Mouse (Mus musculus) erythroblast, embryonic 14.5 days (primary cell): ENCODE data around the gene Hsdl1. TPM values are rescaled to one million over a fixed set of nuclear protein-coding genes. Genes with fewer than 3 reads are reported as not detected.

Experiments used
- H3K27me3 ChIP-seq: 2 replicates; pipeline ENCODE4 v1.6.1; 2012; ENCODE audit warnings: inconsistent platforms; ENCODE audit not compliant: control insufficient read depth
- H3K36me3 ChIP-seq: 2 replicates; pipeline ENCODE4 v1.6.1; 2012; ENCODE audit warnings: mild to moderate bottlenecking, inconsistent platforms; ENCODE audit not compliant: control insufficient read depth
- H3K4me1 ChIP-seq: 2 replicates; pipeline ENCODE4 v1.6.1; 2012; ENCODE audit warnings: inconsistent platforms; ENCODE audit not compliant: control insufficient read depth
- H3K4me3 ChIP-seq: replicated peaks from 2 replicates; pipeline ENCODE3; 2012; ENCODE audit warnings: moderate library complexity, mild to moderate bottlenecking, inconsistent platforms
- H3K9me3 ChIP-seq: 2 replicates; pipeline ENCODE4 v1.6.1; 2012; ENCODE audit warnings: low read length, inconsistent platforms, mixed read lengths; ENCODE audit not compliant: control insufficient read depth
- GATA1 ChIP-seq: IDR thresholded peaks from 2 replicates; pipeline ENCODE4 v1.6.1; 2012; ENCODE audit warnings: low read length, inconsistent platforms, mixed read lengths
- TAL1 ChIP-seq: IDR thresholded peaks from 3 replicates; pipeline ENCODE4 v1.6.1; 2012; ENCODE audit warnings: low read length, inconsistent platforms, mixed read lengths
- polyA plus RNA-seq: library from polyadenylated mRNA; stranded (reverse); fragments of >175 nt; gene quantifications from 2 replicates; pipeline ENCODE4 v1.2.3, GENCODE M21; 2012

The Hsdl1 gene
- polyA plus RNA-seq, 1 experiment: 1.4 TPM

DNA sequence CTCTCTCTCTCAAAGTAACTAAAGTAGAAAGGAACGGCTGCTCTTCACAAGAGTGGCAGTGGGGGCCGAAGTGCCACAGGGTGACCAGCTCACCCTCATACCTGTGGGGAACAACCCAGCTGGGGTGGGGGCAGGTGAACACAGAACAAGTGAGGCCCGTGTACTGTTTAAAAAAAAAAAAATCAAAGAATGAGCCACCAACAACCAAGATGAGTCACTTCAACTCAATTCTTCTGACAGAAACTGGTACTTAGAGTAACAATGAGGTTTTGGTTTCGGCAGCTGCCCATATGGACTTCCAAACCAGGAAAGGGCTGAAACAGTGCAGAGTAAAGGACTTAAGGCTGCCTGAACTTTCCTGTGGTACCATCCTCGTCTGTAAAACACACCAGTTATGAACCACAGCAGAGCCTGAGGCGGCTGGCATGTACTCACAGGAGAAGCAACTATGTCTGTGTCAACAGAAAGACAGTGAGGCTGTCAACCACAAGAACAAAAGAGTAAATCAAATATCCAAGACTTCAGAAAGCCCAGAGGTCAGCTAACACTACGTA is 26.3 kb downstream of the Hsdl1 start:
- H3K4me3 ChIP-seq: no peak overlapping the region
- no peak for TF ChIP-seq GATA1
- H3K27me3 ChIP-seq: no peaks in the 10 kb centered on the region
- no peaks in the 10 kb centered on the region for H3K9me3 ChIP-seq
- peaks cover 19% of the 10 kb centered on the region for H3K4me1 ChIP-seq
- peaks cover 69% of the 10 kb centered on the region for H3K36me3 ChIP-seq

DNA sequence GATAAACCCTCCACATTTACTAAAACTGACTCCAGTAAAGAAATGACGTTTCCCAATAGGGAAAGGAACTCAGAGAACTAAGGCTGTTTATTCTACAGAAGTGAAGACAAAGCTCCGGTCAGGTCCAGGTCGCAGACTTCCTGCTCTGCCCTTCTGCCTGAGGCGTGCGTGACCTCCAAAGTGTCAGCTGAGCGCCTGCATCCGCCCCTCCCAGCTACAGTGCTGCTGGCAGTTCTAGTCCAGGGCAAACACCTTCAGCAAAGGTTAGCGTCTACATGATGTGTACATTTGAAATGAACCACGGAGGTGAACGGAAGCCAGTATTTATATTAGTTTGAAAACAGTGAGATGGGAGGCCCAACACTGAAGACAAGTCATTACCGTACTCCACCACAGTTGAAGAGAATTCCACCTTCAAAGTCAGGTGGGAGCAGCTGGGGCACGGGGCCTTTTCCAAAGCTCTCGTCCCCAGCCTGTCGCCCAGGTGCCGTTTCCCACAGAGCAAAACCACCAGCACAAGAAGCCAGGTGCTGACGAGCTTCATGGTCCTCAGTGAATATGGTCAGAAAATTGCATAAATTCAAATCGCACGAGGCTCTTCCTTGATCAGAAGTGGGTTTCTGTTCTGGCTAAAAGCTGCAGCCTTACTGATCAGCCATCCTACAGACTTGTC is 27.8 kb downstream of the Hsdl1 start:
- TF ChIP-seq TAL1 (no peak), GATA1 (no peak)
- Histone ChIP-seq H3K27me3 (no peaks in the 10 kb centered on the region), H3K9me3 (no peaks in the 10 kb centered on the region), H3K4me3 (no peak overlapping the region), H3K4me1 (peaks cover 5% of the 10 kb centered on the region; the same call in 1 of the 2 replicates), H3K36me3 (peaks cover 82% of the 10 kb centered on the region)

DNA sequence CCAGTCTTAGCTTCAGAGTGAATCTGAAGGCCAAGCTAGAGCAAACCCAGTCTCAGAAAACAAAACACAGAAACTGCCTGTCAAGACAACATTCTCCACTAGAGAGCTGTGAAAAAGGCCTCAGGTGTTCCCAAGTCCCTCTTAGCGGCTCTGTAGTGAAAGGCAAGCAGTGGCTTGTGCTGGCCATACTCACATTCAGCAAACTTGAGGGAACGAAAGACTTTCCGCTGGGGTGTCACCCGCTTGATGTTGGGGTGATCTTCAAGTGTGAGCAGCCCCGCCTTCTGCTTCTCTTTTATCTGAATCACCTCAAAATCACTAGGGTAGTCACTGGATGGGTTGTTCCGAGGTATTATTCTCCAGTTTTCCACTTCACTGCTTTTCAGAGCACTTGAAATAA is 29.2 kb downstream of the Hsdl1 start:
- Histone ChIP-seq H3K27me3 (no peaks in the 10 kb centered on the region), H3K4me1 (peaks cover 3% of the 10 kb centered on the region; the same call in 1 of the 2 replicates), H3K36me3 (peaks cover 92% of the 10 kb centered on the region), H3K9me3 (no peaks in the 10 kb centered on the region), H3K4me3 (no peak overlapping the region)
- TF ChIP-seq GATA1 (no peak), TAL1 (no peak)

DNA sequence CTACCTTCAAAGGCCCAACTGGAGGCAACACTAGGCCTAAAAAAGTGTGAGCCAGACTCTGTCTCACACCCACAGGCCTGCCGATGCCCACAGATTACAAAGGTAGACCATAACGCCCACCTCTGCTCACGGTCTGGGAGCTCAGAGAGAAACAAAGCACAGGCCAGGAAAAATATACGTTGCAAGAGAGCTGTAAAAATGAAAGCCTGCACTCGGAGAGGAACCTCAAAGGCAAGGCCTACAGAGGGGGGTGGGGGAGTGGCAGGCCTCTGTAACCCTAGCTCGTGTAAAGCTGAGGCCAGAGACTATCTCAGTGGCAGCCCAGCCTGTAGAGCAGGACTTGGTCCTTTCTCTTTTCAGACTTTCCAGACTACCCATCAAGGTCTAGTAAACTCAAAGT is 29.8 kb downstream of the Hsdl1 start:
- Histone ChIP-seq H3K4me3 (no peak overlapping the region), H3K27me3 (no peaks in the 10 kb centered on the region), H3K36me3 (peaks cover 95% of the 10 kb centered on the region), H3K4me1 (no peaks in the 10 kb centered on the region), H3K9me3 (no peaks in the 10 kb centered on the region)
- no peak for TF ChIP-seq GATA1
- TF ChIP-seq TAL1: no peak

DNA sequence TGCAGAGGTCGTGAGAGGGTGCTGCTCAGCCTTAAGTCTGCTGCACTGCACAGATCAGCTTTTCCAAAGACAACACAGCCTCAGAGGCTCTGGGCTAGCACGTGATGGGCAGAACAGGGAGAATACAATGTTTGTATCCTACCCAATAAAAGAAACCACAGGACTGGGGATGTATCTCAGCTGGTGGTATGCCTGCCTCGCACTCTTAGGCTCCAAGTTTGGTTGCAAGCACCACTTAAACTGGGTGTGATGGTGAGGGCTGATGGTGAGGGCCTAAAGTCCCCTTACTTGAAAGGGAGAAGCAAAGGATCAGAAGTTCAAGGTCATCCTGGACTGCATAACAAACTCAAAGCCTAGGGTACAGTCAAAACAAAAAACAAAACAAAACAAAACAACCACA is 30.4 kb downstream of the Hsdl1 start:
- Histone ChIP-seq H3K27me3 (no peaks in the 10 kb centered on the region), H3K36me3 (peaks cover 96% of the 10 kb centered on the region), H3K4me1 (no peaks in the 10 kb centered on the region), H3K9me3 (no peaks in the 10 kb centered on the region), H3K4me3 (no peak overlapping the region)
- TF ChIP-seq GATA1 (no peak), TAL1 (no peak)

DNA sequence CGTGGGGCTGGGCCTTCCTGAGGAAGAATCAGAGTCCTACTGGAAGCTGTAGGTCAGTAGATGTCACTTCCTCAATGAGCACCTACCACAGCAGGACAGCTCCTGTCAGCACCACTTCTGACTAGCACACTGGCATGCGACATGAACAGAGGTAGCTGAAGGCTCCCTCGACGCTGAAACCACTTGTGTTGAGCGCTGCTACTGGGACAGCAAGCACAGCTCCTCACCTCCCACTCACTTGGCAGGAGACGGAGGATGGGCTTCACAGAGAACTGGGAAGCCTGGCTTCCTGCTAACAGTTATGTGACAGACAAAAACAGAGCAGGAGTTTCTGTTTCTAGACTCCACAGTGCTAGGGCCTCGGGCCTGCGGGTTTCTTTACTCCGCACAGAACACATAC is 43.0 kb downstream of the Hsdl1 start:
- Histone ChIP-seq H3K36me3 (peaks cover 98% of the 10 kb centered on the region), H3K27me3 (no peaks in the 10 kb centered on the region), H3K4me1 (no peaks in the 10 kb centered on the region), H3K9me3 (no peaks in the 10 kb centered on the region), H3K4me3 (no peak overlapping the region)
- TF ChIP-seq TAL1 (no peak), GATA1 (no peak)

DNA sequence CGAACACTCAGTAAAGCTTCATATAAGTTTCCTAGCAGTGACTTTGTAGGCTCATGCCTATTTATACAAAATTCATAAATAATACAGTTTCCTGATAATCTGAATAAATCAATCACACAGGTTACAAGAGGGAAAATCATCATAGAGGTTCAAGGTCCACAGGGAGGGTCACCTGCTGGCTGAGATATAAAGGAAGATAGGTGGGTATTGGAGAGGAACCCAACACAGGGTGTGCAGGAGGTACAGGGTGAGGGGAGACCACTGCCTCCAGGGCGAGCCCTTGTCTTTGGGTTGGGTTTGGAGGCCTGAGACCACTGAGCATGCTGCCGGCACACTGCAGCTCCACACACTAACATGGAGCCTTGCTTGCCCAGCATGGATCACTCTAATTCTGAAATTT is 43.6 kb downstream of the Hsdl1 start:
- Histone ChIP-seq H3K4me3 (no peak overlapping the region), H3K27me3 (no peaks in the 10 kb centered on the region), H3K9me3 (no peaks in the 10 kb centered on the region), H3K36me3 (peaks cover 97% of the 10 kb centered on the region), H3K4me1 (no peaks in the 10 kb centered on the region)
- no peak for TF ChIP-seq TAL1
- no peak for TF ChIP-seq GATA1

DNA sequence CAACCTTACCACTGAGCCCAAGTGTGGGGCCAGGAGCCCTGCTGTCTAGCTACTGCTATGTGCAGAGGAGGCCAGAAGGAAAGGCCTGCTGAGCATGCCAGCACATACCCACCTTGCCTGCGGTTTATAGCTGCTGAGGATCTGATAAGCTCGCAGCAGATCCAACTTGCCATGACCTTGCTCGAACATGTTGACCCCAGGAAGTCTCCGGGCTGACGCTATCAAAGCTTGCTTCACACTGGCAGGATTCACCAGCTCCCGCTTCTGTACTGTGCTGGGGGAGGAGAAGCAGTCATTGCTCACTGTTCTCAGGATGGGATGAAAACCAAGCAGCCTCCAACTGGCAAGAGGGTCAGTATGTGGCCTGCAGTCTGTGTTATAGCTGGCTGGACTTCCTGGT is 44.0 kb downstream of the Hsdl1 start:
- TF ChIP-seq GATA1: no peak
- TF ChIP-seq TAL1: no peak
- no peaks in the 10 kb centered on the region for H3K4me1 ChIP-seq
- no peaks in the 10 kb centered on the region for H3K27me3 ChIP-seq
- H3K36me3 ChIP-seq: peaks cover 94% of the 10 kb centered on the region
- H3K9me3 ChIP-seq: no peaks in the 10 kb centered on the region
- no peak overlapping the region for H3K4me3 ChIP-seq

DNA sequence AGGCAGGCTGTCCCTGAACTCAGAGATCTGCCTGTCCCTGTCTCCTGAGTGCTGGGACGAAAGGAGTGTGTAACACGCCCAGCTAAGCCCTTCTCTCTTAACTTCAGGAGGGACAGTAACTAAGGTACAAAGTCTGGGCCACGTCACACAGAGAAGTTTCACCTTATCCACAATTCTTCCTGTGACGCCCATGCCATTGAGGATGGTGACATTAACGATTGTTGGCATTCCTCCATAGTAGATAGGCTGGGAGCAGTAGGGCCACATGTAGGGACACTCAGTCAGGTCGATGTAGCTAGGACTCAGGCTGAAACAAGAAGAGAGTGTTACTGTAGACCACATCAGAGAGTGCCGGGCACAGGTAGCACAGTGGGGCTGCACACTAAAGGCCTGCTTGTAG is 46.2 kb downstream of the Hsdl1 start:
- H3K4me1 ChIP-seq: no peaks in the 10 kb centered on the region
- H3K4me3 ChIP-seq: no peak overlapping the region
- H3K27me3 ChIP-seq: no peaks in the 10 kb centered on the region
- no peaks in the 10 kb centered on the region for H3K9me3 ChIP-seq
- TF ChIP-seq TAL1 (no peak), GATA1 (no peak)
- H3K36me3 ChIP-seq: peaks cover 94% of the 10 kb centered on the region

DNA sequence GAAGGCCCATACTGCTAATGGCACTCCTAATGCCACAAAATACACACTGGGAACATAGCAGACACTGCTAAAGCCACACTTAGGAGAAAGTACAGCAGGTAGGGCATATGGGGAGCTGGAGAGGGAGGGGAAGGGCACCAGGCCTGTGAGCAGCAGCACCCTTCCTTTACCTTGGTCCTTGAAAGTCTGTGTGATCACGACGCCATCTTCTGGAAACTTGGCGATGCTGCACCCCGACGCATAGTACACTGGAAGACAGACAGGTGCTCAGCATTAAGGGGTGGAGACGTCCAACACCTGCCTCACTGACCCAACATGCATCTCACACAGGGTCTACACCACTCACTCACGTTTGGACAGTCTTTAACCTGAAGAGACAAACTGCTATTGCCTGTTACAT is 54.9 kb downstream of the Hsdl1 start:
- no peak overlapping the region for H3K4me3 ChIP-seq
- H3K9me3 ChIP-seq: no peaks in the 10 kb centered on the region
- H3K36me3 ChIP-seq: peaks cover 98% of the 10 kb centered on the region
- H3K4me1 ChIP-seq: peaks cover 3% of the 10 kb centered on the region
- H3K27me3 ChIP-seq: no peaks in the 10 kb centered on the region
- TF ChIP-seq TAL1 (no peak), GATA1 (no peak)
